Mouse (Mus musculus) limb, embryonic 14.5 days (tissue): Measurements from ENCODE around the gene Mtrf1. TPM values are rescaled to one million over a fixed set of nuclear protein-coding genes. Genes with fewer than 3 reads are reported as not detected.
"Not testable (repeated sequence)": the region's sequence is repeated elsewhere in the genome, so short reads cannot be mapped to it uniquely, and the experiment has no call there.

Experiments
- ATAC-seq: fragments of 200-750 bp; cut with Nextera tagmentation; 2 replicates; pipeline ENCODE4 v1.8.0; 2017; ENCODE audit warnings: low read depth, moderate number of reproducible peaks, moderate TSS enrichment; ENCODE audit not compliant: low FRiP score
- DNase-seq: peaks from one replicate; pipeline ENCODE4 v3.0.0-alpha.2; 2015; ENCODE audit warnings: low spot score
- H3K27ac ChIP-seq: fragments of 300-500 bp; sonication (generic); replicated peaks from 2 replicates; pipeline ENCODE4 v1.5.1; 2014; ENCODE audit warnings: low read depth, mild to moderate bottlenecking, low read length, moderate library complexity, mixed read lengths
- H3K27me3 ChIP-seq: fragments of 300-500 bp; sonication (generic); 2 replicates; pipeline ENCODE4 v1.6.1; 2014; ENCODE audit warnings: low read length, mixed read lengths; ENCODE audit not compliant: control insufficient read depth, insufficient read depth
- H3K36me3 ChIP-seq: fragments of 300-500 bp; sonication (generic); 2 replicates; pipeline ENCODE4 v1.6.1; 2014; ENCODE audit warnings: mild to moderate bottlenecking, low read length, moderate library complexity, mixed read lengths; ENCODE audit not compliant: control insufficient read depth, insufficient read depth
- H3K4me1 ChIP-seq: fragments of 300-500 bp; sonication (generic); 2 replicates; pipeline ENCODE4 v1.6.1; 2014; ENCODE audit warnings: antibody characterized with exemption, low read length, mixed read lengths; ENCODE audit not compliant: control insufficient read depth, insufficient read depth
- H3K4me2 ChIP-seq: fragments of 300-500 bp; sonication (generic); replicated peaks from 2 replicates; pipeline ENCODE4 v1.6.1; 2014; ENCODE audit warnings: low read depth, mild to moderate bottlenecking, low read length, moderate library complexity; ENCODE audit not compliant: severe bottlenecking
- H3K4me3 ChIP-seq: fragments of 300-500 bp; sonication (generic); replicated peaks from 2 replicates; pipeline ENCODE4 v1.5.1; 2014; ENCODE audit warnings: low read length
- H3K9ac ChIP-seq: fragments of 300-500 bp; sonication (generic); 2 replicates; pipeline ENCODE4 v1.6.1; 2014; ENCODE audit warnings: mild to moderate bottlenecking, low read depth, low read length, moderate library complexity; ENCODE audit not compliant: severe bottlenecking
- H3K9me3 ChIP-seq: fragments of 300-500 bp; sonication (generic); 2 replicates; pipeline ENCODE4 v1.6.1; 2016; ENCODE audit warnings: low read length; ENCODE audit not compliant: control insufficient read depth
- POLR2A ChIP-seq: fragments of 200-500 bp; IDR thresholded peaks from 2 replicates; pipeline ENCODE4 v1.8.0; 2012; ENCODE audit warnings: inconsistent platforms, mild to moderate bottlenecking, moderate library complexity, borderline replicate concordance; ENCODE audit not compliant: insufficient read depth, insufficient read length; ENCODE audit errors: extremely low read depth
- WGBS: fragments of 180-500 bp; shearing (Covaris S2); extraction: QIAGEN DNeasy Blood & Tissue Kit; methylation state at CpG from one replicate; pipeline ENCODE4 v1.1.7; 2014; 5-methylcytosine and 5-hydroxymethylcytosine counted together
- polyA plus RNA-seq, 2 experiments: library from polyadenylated mRNA; depleted of rRNA in 1 of 2; stranded (reverse) in 1 of 2; unstranded in 1 of 2; fragments of >200 nt; fragmentation: Nextera tagmentation in 1 of 2; extraction: Ambion mirVana in 1 of 2; gene quantifications; 2 replicates each; pipeline versions ENCODE4 v1.2.1 to v1.2.3; 2012 to 2014

Mtrf1 gene
- polyA plus RNA-seq, 2 experiments = 5.5 to 8.1 TPM

DNA sequence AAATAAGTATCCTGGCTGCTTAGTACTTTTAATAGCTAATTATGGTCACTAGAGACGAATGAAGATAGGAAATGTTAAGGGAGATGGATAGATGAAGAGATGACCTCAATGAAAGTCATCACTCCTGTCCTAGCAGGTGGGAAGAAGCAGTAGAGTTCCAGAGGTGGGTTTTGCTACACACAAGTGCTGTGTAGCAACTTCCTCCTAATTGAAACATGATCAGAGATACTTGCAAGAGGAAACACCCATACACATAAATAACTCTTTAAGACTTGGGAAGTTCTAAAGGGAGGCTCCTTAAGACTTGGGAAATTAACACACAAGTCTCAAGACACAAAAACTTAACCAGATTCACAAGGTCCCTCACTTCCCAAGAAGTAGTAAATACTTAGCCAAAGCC, 36.5 kb downstream of the Mtrf1 start:
- ATAC-seq (no peak), DNase-seq (no peak)
- no peaks in the 10 kb centered on the region for H3K4me1 ChIP-seq
- 85% methylated on average over 1 of the region's 1 CpGs for WGBS
- no peaks in the 10 kb centered on the region for H3K36me3 ChIP-seq
- no peak overlapping the region for H3K4me2 ChIP-seq
- no peaks in the 10 kb centered on the region for H3K9me3 ChIP-seq
- no peaks in the 10 kb centered on the region for H3K27me3 ChIP-seq
- no peak overlapping the region for H3K27ac ChIP-seq
- no peak overlapping the region for H3K9ac ChIP-seq
- H3K4me3 ChIP-seq = no peak overlapping the region
- no peak for TF ChIP-seq POLR2A

DNA sequence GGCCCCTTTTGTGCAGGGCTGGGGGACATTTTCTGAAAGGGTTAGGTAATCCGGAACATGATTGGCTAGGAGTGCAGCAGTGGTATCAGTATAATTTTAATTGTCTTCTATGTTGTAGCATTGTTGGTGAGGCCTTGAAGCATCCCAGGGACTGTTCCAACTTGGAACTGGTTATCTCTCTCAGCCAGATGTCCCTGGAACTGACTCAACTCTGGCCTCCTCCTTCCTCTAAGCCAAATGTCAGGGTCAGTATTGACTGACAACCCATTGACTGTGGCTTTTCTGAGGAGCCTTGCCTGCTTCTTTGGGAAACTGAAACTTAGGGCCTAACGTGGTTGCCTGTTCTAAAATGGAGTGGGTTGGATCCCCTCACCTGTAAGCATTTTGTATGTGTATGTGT, 43.1 kb downstream of the Mtrf1 start:
- Histone ChIP-seq H3K4me1 (no peaks in the 10 kb centered on the region), H3K9me3 (no peaks in the 10 kb centered on the region), H3K36me3 (no peaks in the 10 kb centered on the region), H3K27ac (no peak overlapping the region), H3K9ac (no peak overlapping the region), H3K4me2 (no peak overlapping the region), H3K27me3 (no peaks in the 10 kb centered on the region), H3K4me3 (no peak overlapping the region)
- no peak for DNase-seq
- WGBS = 81% methylated on average over 2 of the region's 2 CpGs
- no peak for ATAC-seq
- TF ChIP-seq POLR2A = no peak

DNA sequence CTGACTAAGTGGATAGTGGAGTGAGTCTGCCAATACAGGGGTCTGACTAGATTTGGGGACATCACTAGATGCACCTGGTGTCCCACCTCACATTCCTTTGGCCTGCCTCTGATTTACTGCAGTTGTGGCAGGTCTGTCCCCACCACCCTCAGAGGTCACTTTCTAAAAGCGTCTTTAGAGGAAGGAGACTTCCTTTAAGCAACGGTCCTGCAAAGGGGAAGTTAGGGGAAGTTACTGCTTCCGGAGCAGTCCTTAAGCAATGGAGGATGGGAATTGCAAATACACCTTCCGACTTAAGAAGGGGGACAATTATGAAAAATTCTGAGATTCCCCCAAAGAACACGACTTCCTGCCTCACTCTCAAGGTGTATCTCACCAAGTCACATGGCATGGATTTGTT, 43.9 kb downstream of the Mtrf1 start:
- DNase-seq (no peak), ATAC-seq (no peak)
- Histone ChIP-seq H3K27ac (no peak overlapping the region), H3K4me3 (no peak overlapping the region), H3K27me3 (no peaks in the 10 kb centered on the region), H3K36me3 (no peaks in the 10 kb centered on the region), H3K9ac (no peak overlapping the region), H3K4me2 (no peak overlapping the region), H3K4me1 (no peaks in the 10 kb centered on the region), H3K9me3 (no peaks in the 10 kb centered on the region)
- 76% methylated on average over 5 of the region's 5 CpGs for WGBS
- TF ChIP-seq POLR2A = no peak

DNA sequence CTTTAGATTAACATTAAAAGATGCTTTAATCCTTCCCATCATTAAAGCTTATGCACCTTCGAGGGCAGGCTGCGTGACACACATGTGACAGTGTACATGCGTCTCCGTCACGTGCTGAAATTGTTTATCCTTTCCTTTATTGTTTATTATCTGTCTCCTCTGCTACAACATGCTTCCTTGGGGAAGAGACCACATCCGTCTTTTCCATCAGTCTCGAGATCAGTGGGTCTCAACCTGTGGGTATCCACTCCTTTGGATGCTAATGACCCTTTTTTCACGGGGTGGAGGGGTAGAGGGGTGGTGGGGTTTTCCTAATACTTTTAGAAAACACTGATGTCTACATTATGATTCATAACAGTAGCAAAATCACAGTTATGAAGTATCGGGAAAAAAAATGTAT, 47.0 kb downstream of the Mtrf1 start:
- no peak overlapping the region for H3K4me3 ChIP-seq
- no peaks in the 10 kb centered on the region for H3K4me1 ChIP-seq
- TF ChIP-seq POLR2A = no peak
- no peaks in the 10 kb centered on the region for H3K9me3 ChIP-seq
- H3K27ac ChIP-seq = no peak overlapping the region
- no peak for ATAC-seq
- no peaks in the 10 kb centered on the region for H3K27me3 ChIP-seq
- no peak overlapping the region for H3K4me2 ChIP-seq
- H3K36me3 ChIP-seq = no peaks in the 10 kb centered on the region
- no peak overlapping the region for H3K9ac ChIP-seq
- DNase-seq = no peak
- WGBS = 86% methylated on average over 9 of the region's 9 CpGs

GRCm38 (mm10) chr14:79445055-79445620, 47.6 kb downstream of the Mtrf1 start:
- H3K4me1 ChIP-seq = no peaks in the 10 kb centered on the region
- H3K4me2 ChIP-seq = no peak overlapping the region
- ATAC-seq = no peak
- no peak for TF ChIP-seq POLR2A
- no peak overlapping the region for H3K4me3 ChIP-seq
- no peak overlapping the region for H3K9ac ChIP-seq
- no peaks in the 10 kb centered on the region for H3K36me3 ChIP-seq
- WGBS = 71% methylated on average over 16 of the region's 16 CpGs
- H3K27me3 ChIP-seq = no peaks in the 10 kb centered on the region
- H3K9me3 ChIP-seq = no peaks in the 10 kb centered on the region
- H3K27ac ChIP-seq = no peak overlapping the region
- DNase-seq = no peak

- Histone ChIP-seq H3K4me2 (peak within 1 kb of the TSS; percentile 58), H3K9ac (peak within 1 kb of the TSS; percentile 52), H3K27ac (0 out of 2 replicates have a peak within 1 kb of the TSS, but pooled peaks have one; percentile 48), H3K4me3 (peak within 1 kb of the TSS; percentile 49)
- 14% methylated on average over 36 of the region's 89 CpGs for WGBS
- ATAC-seq = peak; percentile 92
- H3K4me1 ChIP-seq, H3K9me3 ChIP-seq, H3K27me3 ChIP-seq, H3K36me3 ChIP-seq: not testable (repeated sequence)
- DNase-seq = peak; percentile 98
Observed at GRCm38 (mm10) chr14:79451681-79452590, 54.4 kb downstream of the Mtrf1 start, which contains the start of gene Kbtbd6. TSS of gene Kbtbd6 (plus strand) at chr14:79451835.

- not testable (repeated sequence) for H3K27me3 ChIP-seq, H3K36me3 ChIP-seq, H3K9ac ChIP-seq, H3K9me3 ChIP-seq, H3K4me1 ChIP-seq, H3K4me3 ChIP-seq, H3K27ac ChIP-seq, H3K4me2 ChIP-seq, DNase-seq, ATAC-seq
- WGBS = 100% methylated on average over 6 of the region's 10 CpGs
Observed at GRCm38 (mm10) chr14:79452591-79452934, 55.0 kb downstream of the Mtrf1 start.
